Mouse (Mus musculus) T-helper 17 cell (primary cell): ENCODE measurements at regions not wholly inside any gene's neighbourhood (a gene's known extent, or its start where the extent isn't known, plus 50 kb on each side); places are given as distances from the start of the nearest gene placed in this dataset.

Experiments
- in situ Hi-C, 2 experiments: fragments of 300-600 bp; cut with MboI, MseI; formaldehyde crosslinking; loops; 1 replicate in 1 of 2; 2 replicates in 1 of 2; pipeline ENCODE4 v1.15.1; 2025; ENCODE audit warnings: high pct_unique_total_duplicates in 2 of 2

GRCm38 (mm10) chr13:101026043-101026442, 192.8 kb upstream of the Slc30a5 start:
- in situ Hi-C loops, result no loop called here

DNA sequence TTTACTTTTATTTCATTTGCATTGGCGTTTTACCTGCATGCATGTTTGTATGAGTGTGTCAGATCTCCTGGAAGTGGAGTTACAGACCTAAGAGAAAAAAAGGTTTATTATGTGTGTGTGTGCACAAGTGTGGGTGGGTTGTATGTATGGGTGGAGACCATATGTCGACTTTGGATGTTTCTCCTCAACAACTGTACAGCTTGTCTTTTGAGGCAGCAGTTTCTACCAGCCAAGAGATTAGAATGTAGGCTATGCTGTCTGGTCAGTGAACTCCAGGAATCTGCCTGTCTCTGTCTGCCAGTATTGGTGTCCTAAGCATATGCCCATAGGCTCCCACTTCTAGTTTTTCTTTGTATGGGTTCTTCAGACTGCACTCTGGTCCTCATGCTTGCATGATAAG, 192.3 kb upstream of the Slc30a5 start:
- in situ Hi-C loops, result no loop called here

DNA sequence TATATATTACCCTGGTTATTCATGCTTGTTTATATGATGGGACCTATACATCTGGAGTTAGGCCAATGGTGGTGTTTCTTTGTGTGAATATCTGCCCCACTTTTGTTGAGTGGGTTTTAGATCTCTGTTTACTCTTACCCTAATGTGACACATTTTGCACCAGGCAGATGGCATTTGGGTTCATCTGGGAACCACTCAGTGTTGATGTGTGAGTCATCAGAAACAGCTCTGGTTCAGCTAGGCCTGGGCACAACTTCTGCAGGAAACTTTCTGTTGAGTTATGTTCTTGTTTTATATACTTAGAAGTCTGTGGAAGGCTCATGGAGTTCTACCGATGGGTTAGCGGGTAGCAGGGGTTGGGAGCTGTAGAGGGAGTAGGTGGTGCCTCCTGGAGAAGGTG, 191.7 kb upstream of the Slc30a5 start:
- in situ Hi-C loops, result no loop called here

GRCm38 (mm10) chr13:101019272-101019676, 186.0 kb upstream of the Slc30a5 start:
- in situ Hi-C loops, result no loop called here

- in situ Hi-C loops, result no loop called here
Measured at GRCm38 (mm10) chr13:101017041-101017440, 183.8 kb upstream of the Slc30a5 start.

DNA sequence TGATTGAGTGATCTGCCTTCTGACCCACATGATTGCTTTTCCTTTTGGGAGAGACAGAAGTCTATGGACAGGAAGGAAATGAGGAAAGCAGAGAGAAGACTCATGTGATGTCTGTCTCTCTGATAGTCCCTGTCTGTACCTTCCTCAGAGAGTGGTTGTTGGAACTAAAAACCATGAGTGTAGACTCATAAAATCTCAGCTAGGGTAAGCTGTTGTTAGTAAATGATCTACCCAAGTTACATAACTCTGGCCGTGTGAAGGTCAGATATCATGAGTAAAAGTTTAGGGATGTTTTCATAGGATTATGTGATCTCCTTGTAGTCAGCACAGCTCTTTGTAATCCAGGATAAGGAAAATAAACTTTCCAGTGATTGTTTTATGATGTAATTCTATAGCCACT, 183.0 kb upstream of the Slc30a5 start:
- in situ Hi-C loops, result no loop called here

DNA sequence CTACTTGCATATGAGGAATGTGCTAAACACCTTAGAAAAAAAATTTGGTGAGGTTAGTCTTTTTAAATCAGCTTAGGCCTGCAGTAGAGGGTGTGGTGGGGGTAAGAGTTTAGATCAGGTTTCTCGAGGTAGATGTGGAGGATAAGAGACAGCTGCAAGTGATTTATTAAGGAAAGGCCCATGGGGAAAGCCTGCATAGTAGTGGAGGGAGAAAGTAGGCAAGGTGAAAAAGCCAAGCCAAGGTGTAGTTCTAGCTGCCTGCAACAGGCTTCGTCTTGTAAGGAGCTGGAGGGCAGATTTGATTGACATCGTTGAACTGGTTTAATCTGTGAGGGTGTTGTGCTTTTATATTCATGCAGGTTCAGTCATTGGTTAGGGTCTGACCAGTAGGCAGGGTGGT, 182.2 kb upstream of the Slc30a5 start:
- in situ Hi-C loops, result no loop called here

DNA sequence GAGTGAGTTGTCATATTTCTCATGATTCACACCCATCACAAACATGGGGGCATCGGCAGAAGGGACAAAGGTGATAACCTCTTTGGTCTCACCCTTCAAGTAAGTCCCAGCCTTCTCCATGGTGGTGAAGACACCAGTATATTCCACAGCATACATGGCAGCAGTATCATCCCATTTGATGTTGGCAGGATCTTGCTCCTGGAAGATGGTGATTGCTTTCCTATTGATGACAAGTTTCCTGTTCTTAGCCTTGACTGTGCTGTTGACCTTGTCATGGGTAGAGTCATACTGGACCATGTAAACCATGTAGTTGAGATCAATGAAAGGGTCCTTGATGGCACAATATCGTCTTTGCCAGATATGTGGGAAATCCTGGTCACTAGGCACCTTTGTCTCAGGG, 180.4 kb upstream of the Slc30a5 start:
- in situ Hi-C loops, result no loop called here

DNA sequence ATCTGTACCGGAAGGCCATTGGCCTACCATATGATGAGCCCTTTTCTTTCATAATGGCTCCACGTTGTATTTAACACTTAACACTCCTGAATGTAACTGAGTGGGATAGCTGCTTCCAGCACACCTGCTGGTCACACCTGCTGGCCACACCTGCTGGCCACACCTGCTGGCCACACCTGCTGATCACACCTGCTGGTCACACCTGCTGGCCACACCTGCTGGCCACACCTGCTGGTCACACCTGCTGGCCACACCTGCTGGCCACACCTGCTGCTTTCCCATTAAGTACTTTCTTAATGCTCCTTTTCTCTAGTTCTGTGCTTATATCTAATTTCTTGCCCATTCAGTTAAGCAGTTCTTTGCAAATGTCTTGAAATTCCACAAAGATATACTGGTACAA, 157.4 kb upstream of the Slc30a5 start:
- in situ Hi-C loops, result no loop called here

GRCm38 (mm10) chr13:100988671-100989531, 155.7 kb upstream of the Slc30a5 start:
- in situ Hi-C loops, result no loop called here

DNA sequence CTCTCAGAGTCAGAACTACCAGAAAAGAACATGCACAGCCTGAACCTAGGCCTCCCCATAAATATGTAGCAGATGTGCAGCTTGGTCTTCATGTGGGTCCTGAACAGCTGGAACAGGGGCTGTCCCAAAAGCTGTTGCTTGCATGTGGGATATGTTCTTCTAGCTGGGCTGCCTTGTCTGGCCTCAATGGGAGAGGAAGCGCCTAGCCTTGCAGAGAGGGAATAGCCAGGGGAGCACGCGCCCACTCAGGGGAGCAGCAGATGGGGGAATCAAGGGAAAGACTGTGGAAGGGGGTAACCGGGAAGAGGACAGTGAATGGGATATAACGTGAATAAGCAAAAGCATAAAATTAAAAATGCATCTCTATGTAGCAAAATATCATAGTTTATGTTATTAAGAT, 154.9 kb upstream of the Slc30a5 start:
- in situ Hi-C loops, result no loop called here

DNA sequence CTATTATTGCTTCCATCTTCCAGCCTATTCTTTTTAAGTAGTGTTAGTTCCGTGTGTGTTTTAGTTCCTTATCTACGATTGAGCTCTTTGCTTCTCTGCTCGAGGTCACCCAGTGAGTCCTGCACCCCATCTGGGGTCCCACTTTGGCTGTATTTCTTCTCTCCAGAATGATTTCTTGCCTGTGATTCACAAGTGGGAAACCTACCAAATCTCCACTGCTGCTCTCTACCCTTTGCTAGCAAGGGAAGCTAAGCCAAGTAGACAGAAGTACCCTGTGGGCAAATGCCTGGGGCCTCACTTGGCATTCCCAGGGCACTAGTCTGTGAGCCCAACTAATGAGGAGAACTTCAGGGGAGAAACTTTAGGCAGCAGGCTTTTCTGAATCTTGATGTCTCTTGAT, 142.5 kb upstream of the Slc30a5 start:
- in situ Hi-C loops, result no loop called here

- in situ Hi-C loops, result no loop called here
Measured at GRCm38 (mm10) chr13:100971080-100972017, 138.1 kb upstream of the Slc30a5 start.

DNA sequence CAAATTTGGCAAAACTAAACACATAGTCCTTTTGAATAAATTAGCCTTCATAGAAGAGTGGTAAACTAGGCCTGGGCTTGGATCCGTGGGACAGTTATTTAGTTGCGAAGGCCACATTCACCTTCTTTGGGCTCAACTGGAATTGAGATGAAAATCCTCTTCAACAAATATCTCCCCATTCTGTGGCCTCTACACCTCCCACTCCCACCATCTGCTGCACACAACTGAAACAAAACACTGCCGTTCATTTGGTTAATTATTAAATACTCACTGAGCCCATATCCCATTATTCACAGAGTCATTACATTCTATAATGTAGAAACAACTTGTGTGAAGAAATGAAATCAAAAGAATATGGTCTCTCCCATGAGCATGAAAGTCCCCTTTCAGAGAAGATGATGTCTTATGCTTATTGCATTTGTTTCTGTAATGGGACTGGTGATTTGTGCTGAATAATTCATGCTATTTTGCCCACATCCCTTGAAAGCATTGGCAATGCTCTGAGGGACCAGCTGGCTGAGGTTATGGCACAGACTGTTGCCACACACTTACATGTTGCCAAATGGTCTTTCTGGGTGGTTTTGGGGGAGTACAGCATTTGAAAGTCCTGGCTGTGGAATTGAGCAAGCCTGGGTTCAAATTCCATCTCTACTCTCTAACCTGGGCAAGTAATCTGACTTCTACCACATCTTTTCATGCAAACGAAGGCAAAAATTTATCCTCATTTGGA, 129.7 kb upstream of the Slc30a5 start:
- in situ Hi-C loops, result no loop called here

- in situ Hi-C loops, result no loop called here
Measured at GRCm38 (mm10) chr13:100954598-100955251, 121.5 kb upstream of the Slc30a5 start.

DNA sequence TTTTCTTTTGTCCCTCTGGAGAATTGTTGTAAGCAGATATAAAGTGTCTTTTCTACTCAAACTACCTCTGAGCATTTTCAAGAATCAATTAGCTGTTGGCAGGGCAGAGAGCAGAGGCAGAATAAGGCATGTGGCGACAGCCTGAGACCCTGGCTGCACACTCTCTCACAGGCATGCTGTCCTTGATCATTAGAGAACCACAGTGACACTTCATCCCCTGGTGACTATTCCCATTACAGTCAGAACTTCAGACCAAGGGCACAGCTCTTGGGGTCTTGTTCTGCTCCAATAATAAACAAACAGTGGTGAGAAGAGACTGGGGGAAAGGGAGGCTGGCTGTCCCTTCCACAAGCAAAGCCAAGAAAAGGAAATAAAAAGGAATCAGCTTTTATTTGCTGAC, 120.9 kb upstream of the Slc30a5 start:
- in situ Hi-C loops, result no loop called here

- in situ Hi-C loops, result no loop called here
Measured at GRCm38 (mm10) chr13:100951185-100951508, 117.9 kb upstream of the Slc30a5 start.

GRCm38 (mm10) chr13:100950348-100951184, 117.3 kb upstream of the Slc30a5 start:
- in situ Hi-C loops, result no loop called here

GRCm38 (mm10) chr13:100943206-100943848, 110.1 kb upstream of the Slc30a5 start:
- in situ Hi-C loops, result no loop called here

DNA sequence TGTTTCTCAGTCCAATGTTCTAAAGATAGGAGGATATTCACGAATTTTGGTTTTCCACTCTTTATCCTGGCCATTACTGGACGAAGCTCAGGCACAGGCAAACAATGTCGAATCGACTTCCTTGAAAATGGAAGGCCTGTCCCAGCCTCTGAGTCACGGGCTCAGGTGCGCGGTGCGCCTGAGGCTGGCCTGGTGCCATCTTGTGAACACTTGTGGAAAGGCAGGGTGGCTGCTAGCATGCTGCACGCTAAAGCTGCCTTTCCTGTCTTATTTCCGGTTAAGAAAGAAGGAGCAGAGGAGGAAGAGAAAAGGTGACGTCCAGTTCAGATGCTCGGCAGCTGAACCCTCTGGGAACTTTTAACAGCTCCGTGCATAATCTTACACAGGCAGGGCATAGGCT, 107.6 kb upstream of the Slc30a5 start:
- in situ Hi-C loops, result no loop called here
